Mouse (Mus musculus) stomach, embryonic 16.5 days (tissue): Measurements from ENCODE around the gene Mcfd2. TPM values are rescaled to one million over a fixed set of nuclear protein-coding genes. Genes with fewer than 3 reads are reported as not detected.

ENCODE experiments used
- polyA plus RNA-seq: library from polyadenylated mRNA; unstranded; fragments of >200 nt; fragmentation: Nextera tagmentation; extraction: Ambion mirVana; gene quantifications from 2 replicates; pipeline ENCODE4 v1.2.1, GENCODE M21; 2015

Mcfd2 gene
- polyA plus RNA-seq, 1 experiment from 2014 or later: 132 TPM

Other genes starting within 250 kb of the Mcfd2 start
- 51.8 and 52.4 TPM in 2 replicates for gene Pigf, start 240.5 kb downstream of the Mcfd2 start, polyA plus RNA-seq
- gene Cript, start 240.4 kb downstream of the Mcfd2 start, polyA plus RNA-seq: 115 and 120 TPM in 2 replicates
- gene Socs5, start 158.3 kb downstream of the Mcfd2 start, polyA plus RNA-seq: 7.9 and 8.7 TPM in 2 replicates
- 10.7 and 11.1 TPM in 2 replicates for gene Ttc7, start 17.0 kb upstream of the Mcfd2 start, polyA plus RNA-seq
- gene Stpg4, start 161.8 kb upstream of the Mcfd2 start, polyA plus RNA-seq: not detected in 2 replicates
- gene Calm2, start 181.0 kb upstream of the Mcfd2 start, polyA plus RNA-seq: 948 and 1,017 TPM in 2 replicates